Mouse (Mus musculus) urinary bladder, postnatal 10 days (tissue): Measurements from ENCODE around the gene Gabbr2.

Experiments
- DNase-seq: peaks from one replicate; pipeline ENCODE4 v3.0.0; 2022; ENCODE audit warnings: low spot score

The Gabbr2 gene

DNA sequence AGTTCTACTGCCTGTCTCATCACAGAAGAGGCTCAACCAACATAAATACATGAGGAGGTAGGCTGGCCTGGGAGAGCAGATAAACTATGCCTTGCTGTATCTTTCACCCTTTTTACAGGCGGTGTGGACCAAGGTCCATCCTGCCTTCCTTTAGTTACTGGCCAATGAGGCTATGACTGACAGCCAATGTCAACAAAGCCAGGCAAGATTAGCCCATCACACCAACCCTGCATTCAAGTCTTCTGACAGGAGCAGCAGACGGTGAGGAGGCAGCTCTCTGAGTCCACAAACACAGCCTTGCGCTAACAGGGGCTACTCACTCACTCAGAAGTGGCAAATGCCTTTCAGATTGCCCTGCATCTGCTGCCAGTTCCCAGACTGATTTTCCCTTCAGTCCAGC is 3.4 kb downstream of the Gabbr2 start:
- no peak for DNase-seq

DNA sequence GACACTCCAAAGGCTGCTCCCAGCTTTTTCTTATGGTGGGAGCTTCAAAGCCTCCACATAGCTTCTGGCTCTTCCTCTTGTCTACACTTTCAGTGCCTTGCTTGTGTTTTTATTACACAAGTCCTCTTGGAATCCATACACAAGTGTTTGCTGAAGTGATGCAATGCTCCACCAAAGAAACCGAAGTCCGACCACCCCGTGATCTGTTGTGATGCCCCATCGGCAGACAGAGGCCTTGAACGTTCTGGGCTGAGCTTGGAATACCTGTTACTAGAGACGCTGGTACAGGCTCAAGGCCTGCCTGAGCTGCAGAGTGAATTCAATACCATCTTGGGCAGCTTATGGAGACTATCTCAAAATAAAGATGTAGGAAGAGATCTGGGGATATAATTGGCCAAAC is 3.9 kb downstream of the Gabbr2 start:
- DNase-seq: no peak

DNA sequence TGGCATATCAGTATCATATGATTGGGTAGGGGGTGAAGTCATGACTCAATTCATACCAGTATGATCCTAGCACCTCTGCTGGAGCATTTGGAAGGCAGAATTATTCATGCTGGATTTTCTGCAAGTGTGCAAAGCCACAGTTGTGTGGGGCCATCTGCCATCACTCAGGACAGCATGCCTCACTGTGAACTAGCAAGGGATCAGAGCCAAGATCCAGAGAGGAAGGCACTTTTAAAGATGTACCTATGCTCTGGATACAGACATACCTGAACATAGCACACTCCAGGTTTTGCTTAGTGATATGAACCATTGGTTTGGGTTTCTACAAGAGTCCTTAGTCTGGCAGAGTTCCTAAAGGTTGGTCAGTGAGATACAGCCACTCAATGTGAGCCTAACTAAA is 5.6 kb downstream of the Gabbr2 start:
- no peak for DNase-seq

DNA sequence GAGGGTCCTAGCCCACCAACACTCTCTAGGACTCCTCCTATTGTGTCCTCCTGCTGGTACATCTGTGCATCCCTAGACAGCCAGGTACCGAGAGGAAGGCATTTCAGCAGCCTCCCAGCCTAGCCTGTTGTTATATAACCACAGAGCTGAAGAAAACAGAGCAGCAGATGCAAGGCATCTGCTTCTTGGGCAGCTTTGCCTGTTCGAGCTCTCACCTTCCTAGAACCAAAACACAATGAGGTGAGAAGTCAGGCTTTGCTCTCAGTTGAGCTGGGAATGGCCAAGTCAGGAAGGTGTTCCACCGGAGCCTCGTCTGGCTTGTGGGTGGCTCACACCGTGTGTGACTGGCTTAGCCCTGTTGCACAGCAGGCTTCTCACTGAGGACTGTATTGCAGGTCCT is 8.8 kb downstream of the Gabbr2 start:
- no peak for DNase-seq

DNA sequence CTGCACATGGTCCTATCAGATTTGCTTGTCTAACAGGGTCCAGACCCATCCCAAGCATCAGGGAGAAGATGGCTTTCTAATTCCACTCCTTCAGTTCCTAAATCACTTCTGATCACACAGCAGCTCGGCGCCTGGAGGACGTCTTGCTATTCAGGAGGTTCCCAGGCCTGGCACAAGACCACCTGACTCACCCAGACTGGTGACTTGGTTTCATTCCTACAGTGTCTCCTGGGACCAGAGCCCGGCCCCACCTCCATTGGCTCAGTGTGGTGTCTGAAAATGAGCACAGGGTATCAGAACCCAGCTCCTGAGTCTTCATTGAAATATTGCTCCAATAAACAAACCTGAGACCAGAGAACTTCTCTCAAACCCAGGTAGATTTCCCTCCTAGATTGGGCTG is 9.6 kb downstream of the Gabbr2 start:
- DNase-seq: no peak

DNA sequence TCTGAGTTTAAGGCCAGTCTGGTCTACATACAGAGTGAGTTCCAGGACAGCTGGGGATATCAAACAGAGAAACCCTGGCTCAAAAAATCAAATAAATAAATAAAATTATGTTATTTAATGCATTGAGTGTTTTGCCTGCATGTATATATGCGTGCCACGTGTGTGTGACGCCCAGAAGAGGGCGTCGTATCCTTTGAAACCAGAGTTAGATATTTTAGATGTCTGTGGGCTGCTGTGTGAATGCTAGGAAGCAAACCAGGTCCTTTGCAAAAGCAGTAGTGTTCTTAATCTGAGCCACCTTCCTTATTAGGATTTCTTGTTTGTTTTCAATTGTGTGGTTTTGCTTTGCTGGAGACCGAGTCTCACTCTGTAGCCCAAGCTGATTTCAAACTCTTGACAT is 13.3 kb downstream of the Gabbr2 start:
- DNase-seq: no peak

DNA sequence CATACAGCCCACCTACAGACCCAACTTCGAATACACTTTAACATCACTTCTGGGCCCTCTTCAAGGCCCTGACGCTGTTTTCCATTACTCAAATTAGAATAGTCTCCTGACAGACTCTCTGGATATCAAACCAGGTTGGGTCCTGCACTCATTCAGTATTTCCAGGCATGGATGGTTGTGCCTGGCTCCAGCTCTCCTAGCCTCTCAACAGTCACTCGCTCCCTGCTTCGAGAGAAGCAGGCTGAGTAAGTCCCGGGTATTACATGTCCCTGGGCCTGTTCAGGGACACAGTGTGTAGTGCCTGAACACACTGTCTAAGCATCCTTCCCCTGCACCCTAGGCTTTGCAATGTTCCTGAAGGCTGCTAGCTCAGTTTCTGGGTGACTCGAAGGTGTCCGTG is 14.5 kb downstream of the Gabbr2 start:
- no peak for DNase-seq

DNA sequence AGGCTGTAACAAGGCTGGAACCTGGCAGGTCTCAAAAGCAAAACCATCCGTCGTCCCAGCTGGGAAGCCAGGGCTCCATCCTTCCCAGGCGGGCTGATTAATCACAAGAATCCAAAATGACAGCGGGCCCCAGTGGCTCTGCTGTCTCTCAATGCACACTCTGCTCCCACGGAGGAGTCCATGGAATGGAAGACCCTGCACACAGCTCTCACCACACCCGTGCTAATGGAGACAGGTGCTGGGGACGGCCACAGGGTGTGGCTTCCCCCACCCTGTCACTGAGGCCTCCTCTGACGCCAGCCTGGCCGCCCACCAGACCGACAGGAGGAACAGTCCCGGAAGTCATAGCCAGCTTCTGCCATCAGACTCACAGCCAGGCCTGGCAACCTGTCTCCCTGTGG is 15.0 kb downstream of the Gabbr2 start:
- no peak for DNase-seq

DNA sequence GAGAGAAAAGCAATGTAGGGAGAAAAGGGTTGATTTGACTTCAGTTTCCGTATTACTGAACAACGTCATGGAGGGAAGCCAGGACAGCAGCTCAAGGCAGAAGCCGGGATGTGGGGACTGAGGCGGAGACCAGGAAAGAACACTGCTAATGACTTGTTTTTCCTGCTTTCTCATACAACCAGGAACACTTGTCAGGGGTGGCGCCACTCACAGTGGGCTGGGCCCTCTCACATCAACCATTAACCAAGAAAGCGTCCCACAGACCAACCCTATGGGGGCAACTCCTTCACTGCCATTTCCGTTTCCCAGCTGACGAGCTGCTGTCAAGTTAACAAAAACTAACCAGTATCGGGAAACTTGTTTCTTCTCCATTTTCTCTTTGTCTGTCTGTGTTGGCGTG is 18.4 kb downstream of the Gabbr2 start:
- no peak for DNase-seq

DNA sequence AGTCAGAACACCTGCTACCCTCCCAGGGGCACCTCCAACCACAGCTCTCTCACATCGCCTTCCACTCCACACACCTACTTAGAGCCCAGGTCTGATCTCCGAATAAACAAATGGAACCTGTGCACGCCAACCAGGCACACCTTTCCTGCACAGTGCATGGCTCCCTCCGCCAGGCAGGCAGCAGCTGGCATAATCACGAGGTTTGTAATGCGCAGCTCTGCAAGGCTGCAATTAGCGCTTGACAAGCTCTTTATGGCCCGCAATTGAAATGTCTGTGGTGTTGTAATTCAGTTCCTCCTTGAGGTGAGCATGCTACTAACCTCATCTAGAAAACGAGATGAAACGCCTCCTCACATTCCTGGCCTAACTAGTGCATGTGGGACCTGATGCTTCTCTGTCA is 23.7 kb downstream of the Gabbr2 start:
- no peak for DNase-seq

DNA sequence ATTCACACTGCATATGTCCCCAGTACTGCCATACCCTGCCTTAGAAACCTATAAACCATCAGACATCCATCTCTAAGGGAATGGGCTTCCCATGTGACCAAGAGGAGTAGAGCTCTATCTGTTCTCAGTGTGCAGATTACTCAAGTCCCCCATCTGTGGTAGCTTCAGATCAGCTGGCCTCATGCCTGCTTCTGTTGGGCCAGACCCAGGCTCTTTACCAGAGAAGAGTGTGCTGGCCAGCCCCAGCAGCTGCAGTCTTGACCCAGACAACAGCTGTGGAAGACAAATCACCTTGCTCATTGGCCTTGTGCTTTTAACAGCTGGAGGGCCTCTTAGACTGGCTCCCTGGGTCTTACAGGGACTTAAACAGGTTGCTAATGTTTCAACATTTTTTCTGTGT is 25.1 kb downstream of the Gabbr2 start:
- DNase-seq: no peak

DNA sequence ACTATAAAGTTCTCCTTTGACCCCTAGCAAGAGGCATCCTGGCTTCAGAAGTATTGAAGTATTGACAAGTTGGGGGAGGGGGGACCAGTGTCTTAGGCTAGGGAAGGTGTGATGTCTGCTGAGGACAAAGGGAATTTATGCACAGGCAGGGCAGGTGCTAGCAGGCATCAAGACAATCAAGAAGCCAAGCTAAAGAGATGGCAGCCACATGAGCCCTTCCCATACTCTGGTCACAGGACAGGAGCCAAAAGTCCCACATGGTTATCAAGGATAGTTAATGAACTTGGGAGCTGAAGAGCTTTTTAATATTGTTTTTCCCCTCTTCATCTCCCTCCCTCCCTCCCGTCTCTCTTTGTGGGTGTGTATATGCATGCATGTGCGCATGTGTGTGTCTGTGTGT is 30.3 kb downstream of the Gabbr2 start:
- DNase-seq: no peak

DNA sequence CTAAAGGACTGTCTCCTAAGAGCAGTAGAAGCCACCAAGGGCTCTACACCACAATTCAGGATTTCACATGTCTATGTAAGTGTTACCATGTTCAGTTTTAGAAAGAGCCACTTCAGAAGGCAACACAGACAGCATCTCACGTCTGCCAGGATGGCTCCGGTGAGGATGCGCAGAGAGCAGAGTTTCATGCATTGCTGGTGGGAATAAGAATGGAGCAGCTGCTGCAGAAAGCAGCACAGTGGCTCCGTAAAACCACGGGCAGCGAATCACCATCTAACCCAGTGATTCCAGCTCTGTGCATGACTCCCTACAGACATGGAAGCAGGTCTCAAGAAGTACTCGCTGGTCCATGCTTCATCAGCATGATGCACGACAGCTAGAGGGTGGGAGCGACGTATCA is 31.5 kb downstream of the Gabbr2 start:
- no peak for DNase-seq

DNA sequence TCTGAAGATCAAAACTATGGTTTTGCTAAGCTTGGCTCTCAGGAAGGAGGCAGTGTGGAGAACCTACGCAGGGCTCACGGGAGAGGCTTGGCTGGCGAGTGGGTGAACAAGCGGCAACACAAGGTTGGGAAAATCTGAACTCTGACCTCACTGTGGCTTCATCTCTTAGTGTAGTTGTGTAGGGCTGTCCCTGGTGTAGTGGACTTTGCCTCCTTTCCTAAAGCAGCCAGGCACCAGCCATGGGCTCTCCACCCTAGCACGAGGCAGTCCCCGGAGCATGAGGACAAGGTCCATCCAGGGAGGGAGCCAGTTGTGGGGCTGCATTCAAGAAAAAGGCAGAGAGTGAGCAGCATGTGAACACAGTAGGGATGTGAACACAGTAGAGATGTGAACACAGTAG is 31.9 kb downstream of the Gabbr2 start:
- DNase-seq: no peak

DNA sequence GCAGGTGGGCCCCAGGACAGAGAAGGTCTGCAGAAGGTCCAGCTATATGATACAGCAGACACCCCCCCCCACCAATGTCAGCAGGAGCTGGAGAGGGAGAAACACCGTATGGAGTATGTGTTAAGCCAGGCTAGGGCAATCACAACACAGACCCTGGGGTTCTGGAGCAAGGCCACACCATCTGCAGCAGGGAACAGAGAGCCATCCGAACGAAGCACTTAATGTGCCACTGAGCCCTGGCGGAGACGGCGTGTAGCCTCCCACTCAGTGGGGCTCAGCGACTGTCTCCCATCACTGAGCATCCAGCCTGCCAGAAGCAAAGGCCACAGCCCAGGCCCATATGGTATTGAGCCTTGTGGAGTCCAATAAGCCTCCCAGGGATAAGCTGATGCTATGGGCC is 33.7 kb downstream of the Gabbr2 start:
- no peak for DNase-seq

DNA sequence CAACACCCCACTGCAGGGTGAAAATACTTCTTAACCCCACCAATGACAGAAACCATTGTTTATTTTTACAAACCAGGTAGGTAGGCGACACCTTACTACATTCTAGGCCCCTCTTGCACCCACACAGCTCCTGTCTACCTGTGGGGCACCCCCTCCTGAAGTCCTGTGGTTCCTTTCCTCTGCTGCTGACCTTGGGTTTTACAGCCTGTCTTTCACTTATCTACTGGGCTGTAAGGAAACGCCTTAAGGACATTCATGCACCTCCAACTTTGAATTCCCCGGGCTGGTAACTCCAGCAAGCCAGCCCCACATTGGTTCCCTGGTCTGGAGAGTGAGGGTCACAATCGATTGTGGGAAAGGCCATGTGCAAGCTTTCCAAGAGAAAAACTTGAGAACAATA is 34.7 kb downstream of the Gabbr2 start:
- no peak for DNase-seq

DNA sequence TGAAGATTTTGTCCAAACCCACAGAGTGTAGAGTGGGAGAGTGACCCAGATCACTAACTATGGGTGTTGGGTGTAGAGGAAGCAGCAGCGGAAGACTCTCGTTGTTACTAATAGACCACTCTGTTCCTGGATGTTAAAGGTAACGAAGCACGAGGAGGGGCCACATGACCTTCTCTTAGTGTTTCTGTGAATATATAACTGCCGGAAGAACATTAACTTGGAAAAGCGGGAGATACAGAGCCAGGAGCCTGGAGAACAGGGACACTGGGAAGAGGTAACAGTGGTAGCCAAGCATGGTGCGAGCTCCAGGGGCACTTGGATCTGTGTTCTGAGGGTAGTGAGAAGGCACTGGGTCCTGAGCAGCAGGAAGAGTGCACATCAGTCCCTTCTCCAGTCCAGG is 38.7 kb downstream of the Gabbr2 start:
- no peak for DNase-seq

DNA sequence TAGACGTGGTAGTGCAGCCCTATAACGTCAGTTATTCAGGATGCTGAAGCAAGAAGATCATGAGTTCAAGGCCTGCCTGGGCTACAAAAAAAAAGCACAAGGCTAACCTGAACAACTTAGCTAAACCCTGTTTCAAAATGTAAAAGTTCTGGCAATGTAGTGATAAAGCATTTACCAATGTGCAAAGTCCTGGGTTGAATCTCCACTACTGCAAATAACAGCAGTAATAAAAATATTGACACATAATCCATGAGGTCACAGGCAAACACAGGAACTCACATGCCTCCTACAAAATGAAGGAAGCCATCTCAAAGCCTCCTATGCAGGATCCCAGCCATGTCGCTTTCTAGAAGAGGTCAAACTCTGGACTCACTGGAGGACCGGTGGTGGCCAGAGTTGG is 39.1 kb downstream of the Gabbr2 start:
- no peak for DNase-seq

DNA sequence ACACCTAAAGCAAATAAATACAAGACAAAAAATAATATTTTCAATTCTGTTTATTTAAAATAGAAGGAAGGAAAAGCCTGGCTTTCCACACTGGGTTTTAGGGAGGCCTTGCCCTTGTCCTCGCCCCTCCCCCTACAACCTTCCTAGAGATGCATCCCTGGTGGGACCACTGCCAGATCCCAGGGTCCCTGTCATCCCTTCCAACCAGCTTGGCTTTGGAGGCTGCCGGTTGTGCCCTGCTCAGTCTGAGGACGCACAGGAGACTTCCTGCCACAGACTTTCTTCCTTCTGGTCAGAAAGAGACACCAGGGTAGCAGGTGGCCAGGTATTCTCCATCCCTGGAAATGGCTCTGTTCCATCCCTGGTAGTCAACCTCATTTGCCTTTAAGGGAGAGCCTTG is 57.4 kb downstream of the Gabbr2 start:
- no peak for DNase-seq

DNA sequence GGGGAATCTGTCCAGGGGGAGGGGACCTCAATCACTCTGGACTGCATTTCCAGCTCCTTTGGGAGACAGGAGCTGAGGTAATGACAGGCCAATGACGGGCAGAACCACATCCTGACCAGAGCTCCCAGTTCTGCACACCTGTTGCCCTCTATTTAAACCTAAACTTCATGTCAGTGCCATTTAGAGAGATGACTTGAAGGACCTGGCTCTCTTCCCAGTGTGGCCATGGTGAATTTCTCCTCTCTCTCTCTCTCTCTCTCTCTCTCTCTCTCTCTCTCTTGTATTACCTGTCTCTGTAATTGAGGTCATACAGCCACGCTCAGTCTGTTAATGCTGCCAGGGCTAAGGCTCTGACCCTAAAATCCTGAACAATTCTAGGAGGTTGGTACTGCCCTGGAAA is 58.1 kb downstream of the Gabbr2 start:
- DNase-seq: no peak

DNA sequence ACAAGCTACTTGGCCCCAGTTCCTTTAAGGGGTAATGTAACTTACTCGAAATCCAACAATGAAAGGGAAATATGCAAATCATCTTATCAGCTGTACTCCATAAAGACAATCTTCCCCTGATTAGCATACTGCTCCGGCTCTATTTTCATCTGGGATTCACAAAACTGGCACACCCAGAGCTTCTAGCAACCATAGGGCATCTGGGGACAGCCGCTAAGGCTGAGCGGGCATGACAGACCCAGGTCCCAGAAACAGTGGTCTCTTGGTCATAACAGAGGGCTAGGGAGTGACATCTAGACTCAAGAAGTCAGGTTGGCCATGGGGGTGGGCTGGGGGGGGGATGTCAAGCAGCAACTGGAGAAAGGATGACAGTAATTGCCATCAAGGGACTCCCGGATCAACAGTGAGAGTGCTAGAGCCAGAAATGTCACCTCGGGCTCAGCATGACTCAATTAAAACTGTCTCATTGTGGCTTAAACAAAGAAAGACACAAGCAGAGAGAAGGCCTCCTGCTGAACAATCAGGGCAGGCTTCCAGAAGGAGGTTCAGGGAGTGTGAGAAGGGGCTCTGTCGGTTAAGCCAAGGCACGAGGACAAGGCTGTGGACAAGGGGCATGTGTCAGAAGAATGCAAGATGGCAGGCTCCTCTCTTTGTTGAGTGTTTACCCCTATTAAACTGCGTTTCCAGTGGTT is 59.8 kb downstream of the Gabbr2 start:
- DNase-seq: no peak

DNA sequence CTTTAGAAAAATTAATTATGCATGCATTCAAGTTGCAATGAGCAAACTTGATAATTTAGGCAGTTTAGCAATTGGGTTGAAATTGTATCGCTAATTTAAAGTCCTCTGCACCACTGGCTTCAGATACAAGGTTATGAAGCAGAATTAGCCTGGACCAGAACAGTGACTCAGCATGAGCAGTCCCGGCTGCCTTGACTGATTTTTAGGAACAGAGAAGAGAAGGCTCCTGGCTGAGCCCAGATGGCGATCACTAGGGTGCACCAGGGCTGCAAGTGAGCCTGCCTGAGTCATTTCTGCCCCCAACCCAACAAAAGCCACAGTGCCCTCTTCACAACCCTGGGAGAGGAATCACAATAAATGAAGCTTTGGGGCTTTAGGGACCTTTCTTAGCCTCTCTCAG is 63.6 kb downstream of the Gabbr2 start:
- no peak for DNase-seq

DNA sequence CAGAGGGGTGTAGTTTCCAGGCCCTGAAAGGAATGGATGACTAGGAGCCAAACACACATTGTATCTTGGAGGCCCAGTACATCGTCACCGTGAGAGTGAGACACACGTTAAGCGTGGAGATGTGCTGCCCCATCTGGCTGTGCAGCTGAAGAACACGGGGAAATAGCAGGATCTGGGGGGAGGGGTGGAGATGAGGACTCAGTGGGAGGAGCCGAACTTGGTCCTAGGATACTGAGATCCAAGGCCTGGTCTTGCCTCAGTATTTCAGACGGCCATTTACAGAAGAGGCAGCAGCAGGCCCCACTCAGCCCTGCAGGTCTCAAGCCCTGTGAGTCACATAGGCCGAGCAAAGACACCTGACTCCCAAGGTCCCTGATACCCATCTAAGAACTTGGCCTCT is 72.5 kb downstream of the Gabbr2 start:
- DNase-seq: no peak

DNA sequence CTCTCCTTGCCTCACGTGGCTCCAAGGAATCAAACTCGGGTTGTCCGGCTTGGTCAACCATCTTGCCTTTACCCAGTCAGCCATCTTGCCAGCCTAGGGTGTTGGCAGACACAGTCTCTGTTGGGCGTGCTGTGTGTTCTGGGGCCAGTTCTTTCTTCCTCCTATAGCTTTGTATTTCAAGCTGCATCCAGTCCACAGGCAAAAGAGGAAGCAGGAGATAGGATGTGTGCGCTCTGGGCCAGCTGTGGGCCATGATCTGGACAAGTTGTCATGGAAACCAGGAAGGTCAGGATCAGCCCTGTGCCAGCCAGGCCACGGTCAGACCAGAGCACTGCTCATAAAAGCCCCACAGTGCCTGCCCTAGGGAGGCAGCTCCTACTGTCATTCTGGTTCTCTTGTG is 74.9 kb downstream of the Gabbr2 start:
- DNase-seq: no peak

DNA sequence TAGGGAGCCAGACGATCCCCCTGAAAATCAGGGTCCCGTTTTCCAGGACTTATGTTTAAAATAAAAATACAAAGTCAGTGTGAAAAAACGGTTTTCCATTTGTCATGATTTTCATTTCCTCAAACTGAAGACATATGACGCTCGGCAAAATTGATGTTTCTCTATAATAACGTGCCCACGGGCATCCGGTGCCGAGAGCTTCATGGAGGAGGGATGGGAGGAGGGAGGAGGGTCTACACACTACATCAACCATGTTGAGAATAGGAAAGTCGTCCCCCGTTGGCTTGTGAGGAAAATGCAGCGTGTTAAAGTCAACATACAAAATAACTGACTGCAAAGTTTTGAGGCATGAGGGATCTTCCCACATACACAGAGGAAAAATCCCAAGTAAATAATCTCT is 75.7 kb downstream of the Gabbr2 start:
- DNase-seq: no peak
